Mouse (Mus musculus) liver, embryonic 11.5 days (tissue): ENCODE measurements around the gene Plekhg1. TPM values are rescaled to one million over a fixed set of nuclear protein-coding genes. Genes with fewer than 3 reads are reported as not detected.

Experiments used
- ATAC-seq: fragments of 200-750 bp; cut with Nextera tagmentation; replicated peaks from 2 replicates; pipeline ENCODE4 v1.8.0; 2017; ENCODE audit warnings: moderate number of reproducible peaks, mild to moderate bottlenecking, moderate TSS enrichment, moderate library complexity; ENCODE audit not compliant: low FRiP score
- DNase-seq: peaks from one replicate; pipeline ENCODE4 v3.0.0-alpha.2; 2017; ENCODE audit warnings: low spot score
- H3K27ac ChIP-seq: fragments of 300-500 bp; sonication (generic); 2 replicates; pipeline ENCODE4 v1.5.1; 2014; ENCODE audit warnings: mild to moderate bottlenecking, low read depth, low read length, control low read depth
- H3K27me3 ChIP-seq: fragments of 300-500 bp; sonication (generic); replicated peaks from 2 replicates; pipeline ENCODE4 v1.6.1; 2014; ENCODE audit warnings: low read length, mixed read lengths; ENCODE audit not compliant: control insufficient read depth, insufficient read depth
- H3K36me3 ChIP-seq: fragments of 300-500 bp; sonication (generic); 2 replicates; pipeline ENCODE4 v1.6.1; 2014; ENCODE audit warnings: mild to moderate bottlenecking, low read length, moderate library complexity, mixed read lengths; ENCODE audit not compliant: control insufficient read depth, insufficient read depth
- H3K4me1 ChIP-seq: fragments of 300-500 bp; sonication (generic); replicated peaks from 2 replicates; pipeline ENCODE4 v1.6.1; 2014; ENCODE audit warnings: low read length, mixed read lengths; ENCODE audit not compliant: control insufficient read depth, insufficient read depth
- H3K4me2 ChIP-seq: fragments of 300-500 bp; sonication (generic); 2 replicates; pipeline ENCODE4 v1.6.1; 2014; ENCODE audit warnings: mild to moderate bottlenecking, control low read depth, moderate library complexity
- H3K4me3 ChIP-seq: fragments of 300-500 bp; sonication (generic); 2 replicates; pipeline ENCODE4 v1.5.1; 2014; ENCODE audit warnings: low read depth, low read length, control low read depth
- H3K9ac ChIP-seq: fragments of 300-500 bp; sonication (generic); 2 replicates; pipeline ENCODE4 v1.6.1; 2014; ENCODE audit warnings: low read depth, low read length, control low read depth
- H3K9me3 ChIP-seq: fragments of 300-500 bp; sonication (generic); 2 replicates; pipeline ENCODE4 v1.6.1; 2016; ENCODE audit warnings: low read length, inconsistent platforms, mixed read lengths; ENCODE audit not compliant: control insufficient read depth
- WGBS: fragments of 180-500 bp; shearing (Covaris S2); extraction: QIAGEN DNeasy Blood & Tissue Kit; methylation state at CpG from one replicate; pipeline ENCODE4 v1.1.7; 2014; 5-methylcytosine and 5-hydroxymethylcytosine counted together
- polyA plus RNA-seq: library from polyadenylated mRNA; unstranded; fragments of >200 nt; fragmentation: Nextera tagmentation; extraction: Ambion mirVana; gene quantifications from 2 replicates; pipeline ENCODE4 v1.2.1, GENCODE M21; 2014

Gene Plekhg1
- polyA plus RNA-seq = 4.4 and 4.9 TPM in 2 replicates

- WGBS = 0% methylated on average over 17 of the region's 29 CpGs
- Histone ChIP-seq H3K4me2 (peak within 1 kb of the TSS; percentile 89), H3K36me3 (no peaks in the 10 kb centered on the region), H3K9me3 (no peaks in the 10 kb centered on the region), H3K4me3 (peak within 1 kb of the TSS; percentile 60), H3K4me1 (0 out of 2 replicates have a peak, but pooled peaks cover 2% of the 10 kb centered on the region), H3K9ac (peak within 1 kb of the TSS; percentile 51), H3K27me3 (peaks cover 4% of the 10 kb centered on the region), H3K27ac (peak within 1 kb of the TSS; percentile 56; the same call in 1 of the 2 replicates)
- ATAC-seq (peak; percentile 73), DNase-seq (peak; percentile 67)
Measured at GRCm38 (mm10) chr10:3740148-3740503, at the start of gene Plekhg1. TSS of gene Plekhg1 (plus strand) at chr10:3740364.

DNA sequence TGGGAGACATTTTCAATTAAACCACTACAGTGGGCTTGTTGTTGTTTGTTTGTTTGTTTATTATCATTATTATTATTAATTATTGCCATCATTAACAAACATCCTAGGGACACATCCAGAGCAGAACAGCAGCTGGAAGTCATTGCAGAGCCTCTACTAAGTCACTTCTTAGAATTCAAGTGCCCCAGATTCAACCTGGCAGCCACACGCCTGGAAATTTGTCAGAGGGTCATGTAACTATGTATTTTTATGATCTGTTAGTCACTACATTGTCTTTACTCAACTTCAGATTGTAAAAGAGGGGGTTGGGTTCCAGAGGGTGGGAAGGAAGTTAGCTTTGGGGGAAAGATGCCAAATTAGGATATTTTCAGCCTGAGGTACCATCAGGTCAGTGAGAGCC lies 47.4 kb upstream of the Plekhg1 start:
- H3K36me3 ChIP-seq = no peaks in the 10 kb centered on the region
- WGBS = 62% methylated on average over 1 of the region's 1 CpGs
- DNase-seq (no peak), ATAC-seq (no peak)
- no peak overlapping the region for H3K4me3 ChIP-seq
- no peaks in the 10 kb centered on the region for H3K27me3 ChIP-seq
- H3K9me3 ChIP-seq = no peaks in the 10 kb centered on the region
- no peak overlapping the region for H3K4me2 ChIP-seq
- H3K27ac ChIP-seq = no peak overlapping the region
- H3K4me1 ChIP-seq = no peaks in the 10 kb centered on the region
- H3K9ac ChIP-seq = no peak overlapping the region

GRCm38 (mm10) chr10:3693699-3694280 lies 46.4 kb upstream of the Plekhg1 start:
- no peaks in the 10 kb centered on the region for H3K9me3 ChIP-seq
- WGBS = 74% methylated on average over 6 of the region's 6 CpGs
- H3K4me1 ChIP-seq = no peaks in the 10 kb centered on the region
- H3K4me2 ChIP-seq = no peak overlapping the region
- H3K9ac ChIP-seq = no peak overlapping the region
- H3K27ac ChIP-seq = no peak overlapping the region
- ATAC-seq (no peak), DNase-seq (no peak)
- H3K36me3 ChIP-seq = no peaks in the 10 kb centered on the region
- H3K4me3 ChIP-seq = no peak overlapping the region
- H3K27me3 ChIP-seq = no peaks in the 10 kb centered on the region

DNA sequence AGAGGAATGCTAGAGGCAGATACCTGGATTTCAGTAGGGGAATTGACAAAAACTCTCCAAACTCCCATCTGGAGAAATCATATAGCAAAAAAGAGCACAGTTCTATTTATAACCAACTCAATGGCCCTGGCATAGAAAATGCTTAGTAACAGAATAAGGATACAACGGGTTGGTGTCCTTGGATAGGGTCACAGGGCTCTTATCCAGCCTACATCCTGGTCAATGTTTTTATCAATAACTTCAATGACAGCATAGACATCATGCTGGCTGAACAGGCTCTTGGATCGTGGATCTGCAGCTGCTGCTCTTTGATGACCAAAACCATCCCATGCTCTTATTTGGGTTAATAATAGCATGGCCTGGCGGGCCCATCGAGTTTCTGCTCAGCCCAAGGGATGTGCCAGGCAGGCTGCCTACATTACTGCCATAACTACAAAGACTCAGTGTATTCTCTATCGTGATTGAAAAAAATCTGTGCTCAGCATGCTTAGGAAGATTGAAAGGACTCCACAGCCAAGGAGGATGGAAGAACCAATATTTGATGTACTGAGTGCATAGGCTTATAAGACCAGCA lies 44.7 kb upstream of the Plekhg1 start:
- no peak for ATAC-seq
- Histone ChIP-seq H3K27me3 (no peaks in the 10 kb centered on the region), H3K4me2 (no peak overlapping the region), H3K27ac (no peak overlapping the region), H3K4me3 (no peak overlapping the region), H3K4me1 (no peaks in the 10 kb centered on the region), H3K9me3 (no peaks in the 10 kb centered on the region), H3K9ac (no peak overlapping the region), H3K36me3 (no peaks in the 10 kb centered on the region)
- WGBS = 76% methylated on average over 5 of the region's 5 CpGs
- no peak for DNase-seq

- H3K9me3 ChIP-seq = no peaks in the 10 kb centered on the region
- H3K27me3 ChIP-seq = no peaks in the 10 kb centered on the region
- no peak overlapping the region for H3K9ac ChIP-seq
- WGBS = 35% methylated on average over 8 of the region's 8 CpGs
- DNase-seq (no peak), ATAC-seq (no peak)
- no peaks in the 10 kb centered on the region for H3K4me1 ChIP-seq
- no peak overlapping the region for H3K27ac ChIP-seq
- H3K4me2 ChIP-seq = no peak overlapping the region
- no peaks in the 10 kb centered on the region for H3K36me3 ChIP-seq
- no peak overlapping the region for H3K4me3 ChIP-seq
Measured at GRCm38 (mm10) chr10:3696727-3697348, 43.3 kb upstream of the Plekhg1 start.

- no peak overlapping the region for H3K4me3 ChIP-seq
- DNase-seq (no peak), ATAC-seq (no peak)
- 70% methylated on average over 5 of the region's 5 CpGs for WGBS
- no peaks in the 10 kb centered on the region for H3K9me3 ChIP-seq
- H3K36me3 ChIP-seq = no peaks in the 10 kb centered on the region
- no peak overlapping the region for H3K27ac ChIP-seq
- H3K27me3 ChIP-seq = no peaks in the 10 kb centered on the region
- H3K4me2 ChIP-seq = no peak overlapping the region
- no peaks in the 10 kb centered on the region for H3K4me1 ChIP-seq
- H3K9ac ChIP-seq = no peak overlapping the region
Measured at GRCm38 (mm10) chr10:3697500-3697899, 42.7 kb upstream of the Plekhg1 start.

DNA sequence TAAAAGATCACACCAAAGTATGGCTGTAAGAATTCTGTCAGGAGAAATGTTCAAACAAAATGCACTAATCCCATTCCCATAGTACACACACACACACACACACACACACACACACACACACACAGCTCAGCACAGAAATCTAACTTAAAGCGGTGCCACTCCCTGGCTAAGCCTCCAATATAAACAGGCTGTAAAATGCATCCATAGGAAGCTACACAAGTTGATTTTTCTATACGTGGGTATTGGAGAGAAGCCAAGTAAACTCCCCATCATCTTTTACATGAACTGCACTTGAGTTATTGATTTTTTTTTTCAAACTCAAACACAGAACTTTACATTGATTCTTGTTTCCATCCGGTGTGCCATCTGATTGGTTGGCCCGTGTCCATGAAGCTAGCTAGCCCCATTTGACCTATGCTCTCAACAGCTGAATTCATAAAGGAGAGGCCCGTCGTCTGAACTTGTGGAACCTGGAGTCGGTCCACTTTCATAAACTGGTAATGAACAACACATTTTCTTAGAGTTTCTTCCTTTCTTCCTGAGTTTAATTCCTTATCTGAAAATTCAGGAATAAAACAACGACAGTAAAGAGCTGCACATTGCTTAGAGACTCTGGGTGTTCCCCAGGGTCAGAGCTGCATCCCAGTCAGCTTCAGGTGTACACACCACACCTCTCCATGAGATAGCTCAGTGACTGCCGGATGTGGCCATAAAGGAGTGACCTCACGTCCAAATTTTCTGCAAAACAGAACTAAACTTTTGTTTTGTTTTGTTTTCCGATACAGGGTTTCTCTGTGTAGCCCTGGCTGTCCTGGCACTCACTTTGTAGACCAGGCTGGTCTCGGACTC lies 39.7 kb upstream of the Plekhg1 start:
- no peak for DNase-seq
- no peak overlapping the region for H3K4me3 ChIP-seq

DNA sequence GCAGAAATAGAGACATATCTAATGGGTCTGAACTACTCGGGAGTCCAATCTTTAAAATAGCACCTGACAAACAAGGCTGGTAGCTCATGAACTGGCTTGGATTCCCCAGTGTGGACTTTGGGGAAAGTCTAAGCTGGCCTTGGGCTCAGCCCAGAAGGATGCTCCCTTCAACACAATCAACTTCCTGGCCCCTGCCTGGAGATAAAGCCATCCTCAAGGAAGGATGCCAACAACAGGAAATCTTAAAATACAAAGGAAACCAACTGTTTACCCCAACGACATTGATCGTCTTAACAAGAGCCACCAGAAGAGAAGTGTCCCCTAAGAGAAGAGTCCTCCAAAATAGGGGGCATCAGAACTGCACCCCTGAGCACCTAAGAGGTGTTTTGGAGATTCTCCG lies 38.3 kb upstream of the Plekhg1 start:
- no peaks in the 10 kb centered on the region for H3K9me3 ChIP-seq
- H3K4me3 ChIP-seq = no peak overlapping the region
- no peak for ATAC-seq
- H3K36me3 ChIP-seq = no peaks in the 10 kb centered on the region
- DNase-seq = no peak
- H3K9ac ChIP-seq = no peak overlapping the region
- H3K4me2 ChIP-seq = no peak overlapping the region
- 54% methylated on average over 4 of the region's 4 CpGs for WGBS
- no peaks in the 10 kb centered on the region for H3K27me3 ChIP-seq
- no peaks in the 10 kb centered on the region for H3K4me1 ChIP-seq
- H3K27ac ChIP-seq = no peak overlapping the region

More for the DNA sequence above, 39.7 kb upstream of the Plekhg1 start:
- Histone ChIP-seq H3K9me3 (no peaks in the 10 kb centered on the region), H3K36me3 (no peaks in the 10 kb centered on the region), H3K27me3 (no peaks in the 10 kb centered on the region), H3K4me2 (no peak overlapping the region), H3K9ac (no peak overlapping the region), H3K27ac (no peak overlapping the region), H3K4me1 (no peaks in the 10 kb centered on the region)
- 74% methylated on average over 12 of the region's 12 CpGs for WGBS
- ATAC-seq = no peak
